In the genomic region with DNA sequence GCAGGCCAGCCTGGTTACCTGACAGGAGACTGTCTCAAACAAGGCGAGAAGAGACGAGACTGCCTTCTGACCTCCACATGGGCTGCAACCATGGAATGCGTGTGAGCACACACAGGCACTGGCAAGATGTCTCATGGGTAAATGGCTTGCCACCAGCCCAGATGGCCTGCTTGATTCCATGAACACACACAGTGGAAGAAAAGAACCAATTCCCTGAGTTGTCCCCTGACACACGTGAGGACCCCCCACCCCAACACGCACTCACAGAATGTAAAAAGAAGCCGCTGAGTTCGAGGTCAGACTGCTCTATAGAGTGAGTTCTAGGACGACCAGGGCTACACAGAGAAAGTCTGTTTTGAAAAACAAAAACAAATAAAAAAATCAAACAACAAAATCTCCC, we compare ENCODE assay signal across 9 mouse cellular contexts. TPM values are rescaled to one million over a fixed set of nuclear protein-coding genes. Genes with fewer than 3 reads are reported as not detected.
DNase-seq lines count a peak whose midpoint lies in the region; ATAC-seq and TF ChIP-seq lines count a peak whose summit lies in the region.
"Had no signal": no experiment of that assay in that cellular context is flagged by ENCODE, and none has a peak within 500 bp of the region (broad histone marks: within the 10 kb centered on the region; RNA-seq: fewer than 3 reads in every experiment).

A gene (minus strand): TSS at position 101 of the 400 bp plus-strand sequence.

- WGBS in heart, embryonic 12.5 days = 82% methylated on average over 8 of the region's 8 CpGs
- 86% methylated on average over 8 of the region's 8 CpGs for WGBS in hindbrain, embryonic 12.5 days
- WGBS in liver, embryonic 14.5 days (ENCODE audit: insufficient replicate concordance) = 68% methylated on average over 8 of the region's 8 CpGs

- H3K27ac ChIP-seq in heart, embryonic 12.5 days (ENCODE audit: poor library complexity, severe bottlenecking) = no peak within 1 kb of the TSS
- H3K27ac ChIP-seq in hindbrain, embryonic 12.5 days = no peak within 1 kb of the TSS
- no peak within 1 kb of the TSS for H3K27ac ChIP-seq in liver, embryonic 14.5 days

- no peak for TF ChIP-seq CTCF in E14TG2a.4 (conservative IDR thresholded peaks at IDR 0.05; ENCODE audit: low read length)
- no peak for TF ChIP-seq CTCF in liver, embryonic 14.5 days (IDR thresholded peaks at IDR 0.05; ENCODE audit: low read depth)

- peak within 1 kb of the TSS; percentile 45 for H3K4me3 ChIP-seq in heart, embryonic 12.5 days
- H3K4me3 ChIP-seq in E14TG2a.4 (replicated peaks; ENCODE audit: low read length) = peak within 1 kb of the TSS; percentile 79
- peak within 1 kb of the TSS; percentile 35 for H3K4me3 ChIP-seq in hindbrain, embryonic 12.5 days
- no peak within 1 kb of the TSS for H3K4me3 ChIP-seq in liver, embryonic 14.5 days (ENCODE audit: insufficient read depth in 1 of 2, low read depth in 2 of 2, low read length in 2 of 2)

- 0 out of 2 replicates have a peak, but pooled peaks cover 3% of the 10 kb centered on the region for H3K9me3 ChIP-seq in heart, embryonic 12.5 days (replicated peaks)
- no peaks in the 10 kb centered on the region for H3K9me3 ChIP-seq in E14TG2a.4 (ENCODE audit: low read length)
- no peaks in the 10 kb centered on the region for H3K9me3 ChIP-seq in hindbrain, embryonic 12.5 days (replicated peaks)
- no peaks in the 10 kb centered on the region for H3K9me3 ChIP-seq in liver, embryonic 14.5 days (ENCODE audit: control insufficient read depth, low read length)

- TF ChIP-seq EP300 in liver, embryonic 14.5 days (IDR thresholded peaks at IDR 0.05; ENCODE audit: low read depth) = no peak

- no peak for ATAC-seq in heart, embryonic 12.5 days (ENCODE audit: insufficient number of reproducible peaks, low FRiP score)
- no peak for ATAC-seq in hindbrain, embryonic 12.5 days (ENCODE audit: low FRiP score)
- no peak for ATAC-seq in liver, embryonic 14.5 days (ENCODE audit: insufficient read depth)

- peak within 1 kb of the TSS; percentile 66 for H3K4me2 ChIP-seq in heart, embryonic 12.5 days
- peak within 1 kb of the TSS; percentile 57 for H3K4me2 ChIP-seq in hindbrain, embryonic 12.5 days (replicated peaks)
- peak within 1 kb of the TSS; percentile 27 for H3K4me2 ChIP-seq in liver, embryonic 14.5 days (ENCODE audit: low read depth)

- H3K27me3 ChIP-seq in heart, embryonic 12.5 days (replicated peaks) = peaks cover 70% of the 10 kb centered on the region
- peaks cover 63% of the 10 kb centered on the region for H3K27me3 ChIP-seq in E14TG2a.4 (ENCODE audit: insufficient read depth, low read length)
- H3K27me3 ChIP-seq in hindbrain, embryonic 12.5 days = peaks cover 64% of the 10 kb centered on the region
- H3K27me3 ChIP-seq in liver, embryonic 14.5 days (ENCODE audit: control insufficient read depth, insufficient read depth, low read length) = peaks cover 49% of the 10 kb centered on the region

- intact Hi-C loops in heart, postnatal 36 days (cut with DNase I) = no loop called here

- no peak within 1 kb of the TSS for H3K9ac ChIP-seq in heart, embryonic 12.5 days
- H3K9ac ChIP-seq in hindbrain, embryonic 12.5 days = 0 out of 2 replicates have a peak within 1 kb of the TSS, but pooled peaks have one; percentile 38
- no peak within 1 kb of the TSS for H3K9ac ChIP-seq in liver, embryonic 14.5 days (replicated peaks)

- no peak for DNase-seq in heart, postnatal 36 days
- DNase-seq in liver, embryonic 14.5 days (ENCODE audit: low read depth in 3 of 3, low spot score in 3 of 3) = no peak
- no peak for DNase-seq in cerebellum, adult 11 months
- DNase-seq in retina, postnatal 1 day = no peak
- DNase-seq in urinary bladder, postnatal 25 days (ENCODE audit: low spot score) = no peak
- DNase-seq: adrenal gland, postnatal 36 days had no signal

- H3K36me3 ChIP-seq in heart, embryonic 12.5 days = no peaks in the 10 kb centered on the region
- H3K36me3 ChIP-seq in E14TG2a.4 (ENCODE audit: insufficient read depth, low read length) = no peaks in the 10 kb centered on the region
- no peaks in the 10 kb centered on the region for H3K36me3 ChIP-seq in hindbrain, embryonic 12.5 days
- no peaks in the 10 kb centered on the region for H3K36me3 ChIP-seq in liver, embryonic 14.5 days (replicated peaks; ENCODE audit: control insufficient read depth, insufficient read depth, low read depth)

- H3K4me1 ChIP-seq in heart, embryonic 12.5 days (replicated peaks) = peaks cover 20% of the 10 kb centered on the region
- peaks cover 44% of the 10 kb centered on the region for H3K4me1 ChIP-seq in E14TG2a.4 (replicated peaks; ENCODE audit: low read depth, low read length)
- H3K4me1 ChIP-seq in hindbrain, embryonic 12.5 days = peaks cover 20% of the 10 kb centered on the region
- no peaks in the 10 kb centered on the region for H3K4me1 ChIP-seq in liver, embryonic 14.5 days (replicated peaks; ENCODE audit: control insufficient read depth in 2 of 2, insufficient read depth in 2 of 2, low read length in 1 of 2)

RNA-seq across cellular contexts. Expression of the gene that starts here (rescaled TPM):
- polyA plus RNA-seq in heart, embryonic 12.5 days (2016; fragmentation: Nextera tagmentation; extraction: Ambion mirVana) = 0.22 and 0.31 TPM in 2 replicates
- not detected for total RNA-seq in heart, postnatal 36 days (2021)
- 1.2 and 1.7 TPM in 2 replicates for polyA plus RNA-seq in hindbrain, embryonic 12.5 days (2016; fragmentation: Nextera tagmentation; extraction: Ambion mirVana)
- not detected in 2 replicates for polyA plus RNA-seq in liver, embryonic 14.5 days (2012; rRNA removed)
- polyA plus RNA-seq in liver, embryonic 14.5 days (2014; fragmentation: Nextera tagmentation; extraction: Ambion mirVana) = not detected in 2 replicates
- total RNA-seq: adrenal gland, postnatal 36 days had no signal

Comparison
In these comparisons a context has a peak if more than half of its experiments do, and no peak if none do; other contexts are left out.
1. H3K4me3 ChIP-seq: peak in heart, embryonic 12.5 days (single experiment), E14TG2a.4 (single experiment) and hindbrain, embryonic 12.5 days (single experiment); none in liver, embryonic 14.5 days (0 of 2).
2. Peak in every context shown above with its lines, with median percentiles within 50 percentile points of each other: H3K4me2 ChIP-seq.